Mouse (Mus musculus) left cerebral cortex, postnatal 10 days (tissue): ENCODE measurements around the gene Scd3. TPM values are rescaled to one million over a fixed set of nuclear protein-coding genes. Genes with fewer than 3 reads are reported as not detected.

ENCODE experiments used
- DNase-seq, 2 experiments: peaks; one replicate each; pipeline ENCODE4 v3.0.0; 2021 to 2022; ENCODE audit warnings: low spot score in 2 of 2, mixed read lengths in 1 of 2; ENCODE audit errors: extremely low spot score in 1 of 2
- intact Hi-C: fragments of 180-260 bp; cut with DNase I; formaldehyde crosslinking; loops from one replicate; pipeline ENCODE4 v1.15.1; 2025
- total RNA-seq, 2 experiments: library from RNA; stranded (reverse); gene quantifications; 2 replicates each; pipeline ENCODE4 v1.2.3; 2021

The Scd3 gene
- 1 to 10 TPM; 1.3 to 1.5 TPM for total RNA-seq

DNA sequence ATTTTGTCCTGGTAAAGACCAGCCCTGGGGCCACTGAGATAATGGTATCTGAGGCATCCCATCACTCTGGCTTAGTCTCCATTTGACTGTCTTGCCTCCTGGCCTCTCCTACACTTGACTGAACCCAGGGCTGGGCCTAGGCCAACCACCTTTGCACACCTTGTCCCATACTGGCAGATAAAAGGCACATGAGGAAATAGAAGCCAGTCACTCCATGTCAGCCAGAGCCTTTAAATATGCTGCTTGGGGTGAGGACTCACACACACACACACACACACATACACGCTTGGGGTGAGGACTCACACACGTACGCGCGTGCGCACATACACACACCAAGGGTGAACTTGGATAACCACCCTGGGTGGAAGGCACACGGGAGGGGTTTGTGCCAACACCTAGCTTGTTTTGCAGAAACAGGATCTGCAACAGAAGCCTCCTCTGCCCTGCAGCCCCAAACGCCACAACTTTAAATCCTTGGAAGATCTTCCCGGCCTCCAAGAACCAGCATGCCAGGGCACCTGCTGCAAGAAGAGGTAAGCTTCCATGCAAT is at the start of gene Scd3:
TSS of gene Scd3 (plus strand) at position 255 of the 550 bp plus-strand sequence.
- no peak for DNase-seq

DNA sequence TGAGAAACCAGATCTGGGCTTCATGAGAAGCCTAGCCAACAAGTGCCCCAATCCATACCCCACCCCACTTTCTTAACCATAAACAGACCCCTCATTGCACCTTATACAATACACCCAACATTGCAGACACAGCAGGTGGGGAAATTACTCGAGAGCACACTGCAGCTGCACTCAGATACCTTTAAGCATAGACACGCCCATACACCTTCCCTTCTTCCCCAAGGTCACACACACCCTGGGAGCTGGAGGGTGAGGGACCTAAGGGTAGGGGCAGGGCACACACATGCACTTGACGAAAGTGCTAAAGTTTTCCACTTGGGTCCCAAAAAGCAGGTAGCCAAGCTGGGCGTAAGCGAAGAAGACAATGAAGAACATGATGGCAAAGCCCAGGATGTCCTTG is 49.3 kb upstream of the Scd3 start:
- DNase-seq = no peak
- intact Hi-C loops = no loop called here

More for the DNA sequence above, at the start of gene Scd3:
- intact Hi-C loops = no loop called here

DNA sequence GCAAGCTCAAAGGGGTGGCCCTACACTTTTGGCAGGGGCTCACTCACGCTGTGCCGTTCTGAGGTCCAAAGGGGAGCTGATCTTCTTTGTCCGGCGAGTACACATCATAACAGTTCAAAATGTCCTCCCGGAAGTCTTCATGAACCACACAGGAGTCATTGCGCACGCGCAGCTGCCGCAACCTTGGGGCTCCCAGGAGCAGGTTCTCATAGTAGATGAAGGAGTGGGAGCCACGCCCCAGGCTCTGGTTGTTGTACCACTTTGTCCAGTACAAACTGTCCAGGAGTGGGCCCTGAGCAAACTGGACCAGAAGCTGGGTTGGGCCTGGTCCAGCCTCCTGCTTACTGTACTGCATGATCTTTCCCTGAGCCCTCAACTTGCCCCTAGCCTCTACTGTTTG is 46.1 kb upstream of the Scd3 start:
- intact Hi-C loops = no loop called here
- no peak for DNase-seq

DNA sequence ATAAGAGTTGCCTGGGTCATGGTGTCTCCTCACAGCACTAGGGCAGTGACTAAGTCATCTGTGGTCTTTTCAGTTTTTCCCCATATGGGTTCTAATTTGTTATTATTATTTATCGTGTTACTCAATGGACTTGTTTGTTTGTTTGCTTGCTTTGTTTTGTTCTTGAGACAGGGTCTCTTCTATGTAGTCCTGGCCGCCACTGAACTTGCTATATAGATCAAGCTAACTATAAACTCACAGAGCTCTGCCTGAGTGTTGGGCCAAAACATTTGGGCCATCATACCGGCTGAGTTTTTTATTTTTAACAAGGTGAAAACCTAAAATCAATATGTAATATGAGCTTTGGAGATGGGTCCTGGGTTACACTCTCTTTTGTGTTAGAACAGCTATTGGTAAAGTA is 43.7 kb upstream of the Scd3 start:
- intact Hi-C loops = no loop called here
- no peak for DNase-seq

DNA sequence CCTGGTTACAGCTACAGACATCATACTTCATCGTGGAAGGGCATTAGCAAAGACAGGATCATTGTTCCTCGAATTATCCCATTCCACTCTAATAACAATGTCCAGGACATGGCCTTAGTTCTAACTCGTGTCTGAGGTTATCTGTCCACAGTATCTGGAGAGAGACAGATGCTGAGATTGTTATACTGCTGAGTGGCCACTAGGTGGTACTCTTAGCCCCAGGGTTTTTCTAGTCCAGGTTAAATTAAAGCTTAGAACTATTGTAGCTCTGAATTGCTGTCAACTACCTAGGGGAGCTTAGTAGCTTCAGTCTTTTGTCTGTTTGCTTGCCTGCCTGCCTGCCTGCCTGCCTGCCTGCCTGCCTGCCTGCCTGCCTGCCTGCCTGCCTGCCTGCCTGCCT is 41.6 kb upstream of the Scd3 start:
- intact Hi-C loops = loop anchor here (5.0 kb wide), 1 partner anchor 256 kb away; no protein-coding TSS in a partner anchor

DNA sequence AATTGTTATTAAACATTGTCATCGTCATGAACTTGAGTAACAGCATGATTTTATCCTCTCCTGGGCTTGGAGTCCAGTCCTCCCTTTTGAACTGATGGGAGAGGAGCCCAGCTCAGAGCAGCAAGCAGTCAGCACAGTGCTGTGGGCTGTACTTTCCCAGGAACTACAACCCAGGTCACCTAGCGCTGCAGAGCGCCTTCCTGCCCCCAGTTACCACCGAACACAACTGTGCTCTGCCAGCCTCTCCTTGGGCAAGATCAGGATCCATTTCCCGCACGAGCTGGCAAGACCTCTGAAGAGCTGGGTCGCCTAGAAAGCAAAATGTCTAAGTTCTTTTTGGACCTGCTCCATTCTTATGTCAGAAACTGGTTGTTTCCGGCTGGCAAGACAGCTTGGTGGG is 28.2 kb upstream of the Scd3 start:
- intact Hi-C loops = no loop called here

More for the DNA sequence above, 41.6 kb upstream of the Scd3 start:
- no peak for DNase-seq

DNA sequence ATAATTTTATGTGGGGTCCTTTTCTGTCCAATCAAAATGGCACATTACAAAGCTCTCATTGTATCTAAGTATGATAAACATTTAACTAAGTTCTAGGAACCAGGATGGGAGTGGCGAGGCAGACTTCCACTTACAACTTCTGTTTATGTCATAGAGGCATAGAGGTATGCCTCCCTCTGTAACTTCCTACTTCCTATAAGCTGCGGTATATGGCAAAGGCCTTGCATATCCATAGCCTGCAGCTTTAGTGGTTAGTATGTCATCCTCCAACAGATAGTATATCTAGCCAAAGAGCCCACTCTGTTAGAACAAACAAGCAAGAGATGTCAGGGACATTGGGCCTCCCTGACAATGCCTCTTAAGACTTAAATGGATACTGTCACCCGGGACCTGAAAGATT is 26.3 kb upstream of the Scd3 start:
- intact Hi-C loops = no loop called here
- DNase-seq = no peak

More for the DNA sequence above, 28.2 kb upstream of the Scd3 start:
- no peak for DNase-seq

DNA sequence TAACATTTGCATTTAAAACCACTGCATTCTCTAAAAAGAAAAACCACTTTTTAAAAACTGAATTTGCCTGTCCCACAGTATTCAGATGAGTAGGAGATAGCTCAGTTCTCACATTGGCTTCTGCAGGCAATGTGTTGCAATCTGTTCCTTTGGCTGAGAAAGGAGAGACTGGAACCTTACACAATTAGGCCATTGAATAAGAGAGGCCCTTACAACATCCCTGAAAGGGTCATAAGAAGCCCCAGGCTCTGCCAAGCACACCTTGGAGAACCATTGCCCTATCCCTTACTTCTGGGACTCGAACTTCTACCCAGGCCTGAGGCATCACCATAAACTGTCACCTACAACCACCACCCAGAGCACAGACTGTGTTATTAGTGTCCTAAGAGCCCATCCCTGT is 22.6 kb upstream of the Scd3 start:
- intact Hi-C loops = loop anchor here (10.0 kb wide), 1 partner anchor 354 kb away; no protein-coding TSS in a partner anchor
- no peak for DNase-seq

DNA sequence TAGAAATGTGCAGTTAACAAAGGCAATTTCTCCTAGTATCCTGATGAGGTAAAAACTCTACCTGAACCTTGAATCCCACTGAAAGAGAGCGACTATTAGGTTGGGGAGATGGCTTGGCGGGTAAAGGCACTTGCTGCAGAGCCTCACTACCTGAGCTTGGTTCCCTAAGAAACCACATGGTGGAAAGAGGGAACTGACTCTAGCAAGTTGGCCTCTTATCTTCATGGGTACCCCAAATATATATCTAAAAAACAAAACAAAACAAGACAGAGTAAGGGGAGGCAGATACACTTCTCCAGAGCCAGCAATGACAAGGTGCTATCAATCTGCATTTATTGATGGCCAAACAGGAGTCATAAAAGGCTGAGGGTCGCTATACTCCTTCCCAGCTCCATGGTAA is 19.1 kb upstream of the Scd3 start:
- intact Hi-C loops = loop anchor here (10.0 kb wide), 1 partner anchor 351 kb away; no protein-coding TSS in a partner anchor
- no peak for DNase-seq

DNA sequence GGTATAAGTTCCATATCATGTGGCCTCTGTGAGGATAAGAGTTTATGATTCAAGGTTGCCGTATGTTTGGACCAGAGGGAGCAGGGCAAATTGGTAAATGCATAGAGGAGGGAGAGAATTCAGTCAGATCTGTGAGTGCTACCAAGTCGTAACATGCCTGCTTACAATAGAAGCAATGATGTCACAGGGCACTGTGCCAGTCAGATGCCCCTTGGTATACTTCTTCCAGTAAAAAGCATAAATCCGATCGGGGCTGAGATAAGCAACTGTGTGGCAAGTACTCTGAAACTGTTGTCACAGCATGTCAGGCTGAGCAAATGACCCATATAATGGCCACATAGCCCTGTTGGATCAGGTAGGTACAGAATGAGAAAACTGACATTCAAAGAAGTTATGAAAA is 14.0 kb upstream of the Scd3 start:
- DNase-seq = no peak
- intact Hi-C loops = loop anchor here (10.0 kb wide), 1 partner anchor 346 kb away; no protein-coding TSS in a partner anchor

DNA sequence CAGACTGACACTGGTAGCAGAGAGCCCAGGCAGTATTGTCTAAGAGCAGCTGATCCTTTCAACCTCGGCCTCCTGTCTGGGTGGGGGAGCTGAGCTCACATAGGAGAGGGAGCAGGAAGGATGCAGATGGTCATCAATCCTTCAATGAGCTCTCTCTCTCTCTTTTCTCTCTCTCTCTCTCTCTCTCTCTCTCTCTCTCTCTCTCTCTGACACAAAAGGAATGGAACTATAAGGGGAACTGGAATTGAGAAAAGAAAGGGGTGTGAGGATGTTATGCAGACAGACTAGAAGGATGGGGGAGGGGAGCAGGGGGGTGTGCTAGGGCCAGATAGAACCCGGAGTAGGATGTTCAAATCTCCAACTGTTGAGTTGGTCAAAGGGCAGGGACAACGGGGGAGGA is 10.7 kb upstream of the Scd3 start, which contains the start of gene Pkd2l1:
TSS of gene Pkd2l1 (minus strand) at position 101 of the 400 bp plus-strand sequence.
- intact Hi-C loops = loop anchor here (10.0 kb wide), 1 partner anchor 222 kb away; no protein-coding TSS in a partner anchor
- no peak for DNase-seq

DNA sequence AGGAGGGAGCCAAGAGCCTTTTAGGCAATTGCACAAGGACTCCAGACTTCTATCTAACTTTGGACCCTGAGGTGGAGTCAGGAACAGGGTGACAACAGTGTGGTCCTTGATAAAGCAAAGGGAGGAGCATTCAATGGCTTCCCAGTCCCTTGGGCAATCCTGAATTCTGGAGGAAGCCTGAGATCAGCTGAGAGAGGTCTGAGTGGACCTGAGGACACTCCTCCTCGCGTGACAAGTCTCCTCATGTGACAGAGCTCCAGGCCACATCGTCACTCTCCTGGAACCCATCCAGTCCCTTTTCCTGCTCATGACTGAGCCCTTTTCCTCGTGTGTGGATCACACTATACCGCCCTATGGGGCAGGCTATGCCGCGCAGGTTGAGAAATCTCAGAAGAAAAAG is 9.2 kb upstream of the Scd3 start:
- no peak for DNase-seq
- intact Hi-C loops = loop anchor here (10.0 kb wide), 1 partner anchor 221 kb away; no protein-coding TSS in a partner anchor

DNA sequence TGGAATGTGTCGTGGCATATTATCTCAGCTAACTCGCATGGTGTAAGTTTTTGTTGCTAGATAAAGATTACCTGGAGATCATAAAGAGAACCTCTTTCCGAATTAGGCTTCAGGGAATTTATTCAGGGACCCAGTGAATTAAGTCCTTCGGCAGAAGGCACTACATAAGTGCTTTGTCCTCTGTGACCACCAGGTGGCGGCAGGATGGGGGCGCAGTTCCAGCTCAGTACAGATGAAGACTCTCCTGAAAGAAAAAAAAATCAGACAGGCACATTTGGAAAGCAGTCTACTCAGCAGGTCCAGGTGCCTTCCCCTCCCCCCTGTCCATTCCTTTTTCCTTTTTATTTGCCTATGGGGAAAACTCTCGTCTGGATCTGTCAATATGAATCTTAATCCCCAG is 7.9 kb upstream of the Scd3 start:
- peak; percentile 53 to 77 for DNase-seq
- intact Hi-C loops = loop anchor here (10.0 kb wide), 1 partner anchor 220 kb away; no protein-coding TSS in a partner anchor

DNA sequence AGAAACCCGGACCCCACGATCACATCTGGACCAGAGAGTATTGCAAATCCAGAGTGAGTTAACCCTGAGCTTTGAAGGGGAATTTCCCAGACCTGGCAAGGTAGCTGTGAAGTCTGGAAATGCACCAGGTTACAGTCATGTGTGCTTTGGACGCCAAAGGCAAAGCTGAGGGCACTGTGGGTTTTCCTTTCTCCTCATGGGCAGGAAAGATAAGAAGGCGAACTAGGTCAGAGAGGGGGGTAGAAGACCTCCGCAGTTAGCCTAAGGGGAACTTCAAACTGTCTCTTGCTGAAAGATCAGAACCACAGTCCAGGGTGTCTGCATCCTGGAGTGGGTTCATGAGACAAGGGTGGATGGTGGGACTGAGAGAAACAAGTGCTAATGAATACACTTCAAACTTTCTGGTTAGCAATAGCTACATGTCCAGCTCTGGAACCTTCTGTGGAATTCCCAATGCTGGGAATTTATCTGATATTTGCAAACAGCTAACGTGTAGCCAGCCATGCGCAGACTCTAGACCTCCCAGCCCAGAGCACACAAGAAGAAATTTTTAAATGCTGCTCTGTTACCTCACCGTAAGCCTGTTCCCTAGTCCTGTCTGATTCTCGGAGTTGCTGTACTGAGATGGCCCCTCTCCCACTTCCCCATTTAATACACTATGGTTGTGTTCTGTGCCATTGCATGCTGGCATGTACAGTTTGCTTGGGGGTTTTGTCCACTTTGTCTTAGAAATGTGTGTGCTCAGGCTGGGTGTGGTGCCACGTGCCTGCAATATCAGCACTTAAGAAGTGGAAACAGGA is 5.8 kb upstream of the Scd3 start:
- DNase-seq = no peak
- intact Hi-C loops = loop anchor here (10.0 kb wide), 1 partner anchor 218 kb away; no protein-coding TSS in a partner anchor

DNA sequence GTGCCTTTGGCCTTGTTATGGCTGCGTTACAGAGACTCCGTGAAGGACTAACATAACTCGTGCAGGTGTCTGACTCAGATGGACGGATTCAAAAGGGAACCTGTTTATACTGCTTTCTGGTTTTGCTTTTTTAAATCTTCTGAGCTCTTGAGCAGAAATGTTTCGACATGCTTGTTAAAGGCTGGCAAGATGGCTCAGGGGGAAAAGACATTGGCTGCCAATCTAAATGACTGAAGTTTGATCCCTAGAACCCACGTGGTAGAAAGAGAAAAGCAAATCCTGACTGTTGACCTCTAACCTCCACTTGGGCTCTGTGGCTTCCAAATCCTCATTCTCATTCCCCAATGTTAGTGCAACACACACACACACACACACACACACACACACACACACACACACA is 4.6 kb upstream of the Scd3 start:
- intact Hi-C loops = loop anchor here (10.0 kb wide), 1 partner anchor 216 kb away; no protein-coding TSS in a partner anchor
- no peak for DNase-seq

DNA sequence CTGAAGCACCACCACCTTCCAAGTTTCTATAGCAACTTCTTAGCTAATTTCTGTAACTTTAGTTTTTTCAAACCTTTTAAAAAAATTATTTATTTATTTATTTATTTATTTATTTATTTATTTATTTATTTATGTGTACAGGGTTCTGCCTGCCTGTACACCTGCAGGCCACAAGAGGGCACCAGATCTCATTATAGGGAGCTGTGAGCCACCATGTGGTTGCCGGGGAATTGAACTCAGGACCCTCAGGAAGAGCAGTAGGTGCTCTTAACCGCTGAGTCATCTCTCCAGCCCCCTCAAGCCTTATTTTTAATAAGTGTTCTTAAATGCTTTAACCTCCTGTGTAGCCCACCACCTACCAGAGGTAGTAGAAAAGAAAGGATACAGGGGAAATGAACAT is 4.1 kb upstream of the Scd3 start:
- intact Hi-C loops = loop anchor here (10.0 kb wide), 1 partner anchor 216 kb away; no protein-coding TSS in a partner anchor
- DNase-seq = no peak

DNA sequence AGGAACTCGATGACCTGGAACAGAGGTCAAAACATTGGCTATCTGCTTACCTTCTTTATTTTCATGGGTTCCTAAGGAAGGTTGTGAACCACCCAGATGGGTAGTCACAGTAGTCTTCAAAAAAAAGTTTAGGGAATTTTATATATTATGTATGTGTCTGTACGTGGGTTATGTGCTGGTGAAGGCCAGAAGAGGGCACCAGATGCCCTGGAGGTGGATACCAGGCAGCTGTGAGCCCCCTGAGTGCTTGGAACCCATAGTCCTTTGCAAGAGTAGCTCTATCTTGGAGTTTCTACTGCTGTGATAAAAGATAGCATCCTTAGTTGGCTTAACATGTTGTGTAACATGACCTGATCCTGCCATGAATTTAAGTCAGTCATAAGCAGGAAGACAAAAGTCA is 4.0 kb downstream of the Scd3 start:
- intact Hi-C loops = no loop called here
- DNase-seq = no peak

DNA sequence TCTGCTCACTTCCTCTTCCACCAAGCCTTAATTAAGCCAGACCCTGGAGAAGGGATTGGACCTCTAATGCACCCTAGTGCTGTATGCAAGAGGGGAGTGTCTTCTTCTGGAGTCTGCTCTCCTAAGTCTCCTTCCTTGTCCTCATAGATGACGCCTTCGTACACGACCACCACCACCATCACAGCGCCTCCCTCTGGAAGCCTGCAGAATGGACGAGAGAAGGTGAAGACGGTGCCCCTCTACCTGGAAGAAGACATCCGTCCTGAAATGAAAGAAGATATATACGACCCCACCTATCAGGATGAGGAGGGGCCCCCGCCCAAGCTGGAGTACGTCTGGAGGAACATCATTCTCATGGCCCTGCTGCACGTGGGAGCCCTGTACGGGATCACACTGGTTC is 12.2 kb downstream of the Scd3 start:
- intact Hi-C loops = no loop called here
- no peak for DNase-seq

DNA sequence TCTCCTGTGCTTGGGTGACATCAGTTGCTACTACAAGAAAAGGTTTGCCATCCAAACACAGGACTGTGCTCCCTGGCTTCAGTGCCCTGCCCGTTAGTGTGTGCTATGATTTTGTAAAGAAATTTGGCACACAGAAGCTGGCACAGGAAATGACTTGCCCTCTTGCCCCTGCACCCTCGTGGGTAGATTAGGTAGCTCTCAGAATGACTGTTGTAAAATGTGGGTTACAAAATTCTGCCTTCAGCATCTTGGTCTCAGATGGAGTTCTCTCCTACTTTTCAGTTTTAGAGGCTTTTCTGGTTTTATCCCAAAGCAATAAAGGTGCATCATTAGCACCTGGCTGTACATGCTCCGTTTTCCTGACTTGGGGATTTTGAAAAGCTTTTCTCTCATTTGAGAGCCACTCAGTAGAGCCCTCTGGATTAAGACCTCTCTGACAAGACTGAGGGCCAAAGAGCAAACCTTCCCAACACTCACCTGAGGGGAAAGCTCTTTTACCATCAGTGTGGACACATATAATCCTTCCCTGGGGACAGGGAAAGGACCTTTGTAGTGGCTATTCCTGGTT is 15.0 kb downstream of the Scd3 start:
- DNase-seq = no peak
- intact Hi-C loops = no loop called here

DNA sequence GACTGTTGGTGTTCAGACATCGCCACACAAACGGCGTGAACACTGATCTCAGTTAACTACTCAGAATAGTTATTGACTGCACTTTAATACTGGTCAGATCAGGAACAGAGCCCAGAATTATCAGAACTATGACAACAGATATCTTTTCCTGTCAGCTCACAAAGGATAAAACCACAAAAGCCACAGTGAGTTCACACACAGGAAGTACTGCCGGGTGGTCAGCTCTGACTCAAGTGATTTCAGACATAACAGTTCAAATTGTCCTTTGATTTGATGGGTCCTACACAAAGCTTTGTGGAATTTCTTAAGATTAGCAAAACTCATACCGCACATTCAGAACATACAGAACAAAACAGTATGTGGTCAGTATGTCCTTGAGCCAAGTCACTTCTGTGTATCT is 22.7 kb downstream of the Scd3 start:
- intact Hi-C loops = no loop called here
- no peak for DNase-seq
